Mouse (Mus musculus): ENCODE results near the gene Samd9l.
"Not testable (repeated sequence)": the region's sequence is repeated elsewhere in the genome, so short reads cannot be mapped to it uniquely, and the experiment has no call there.

DNA sequence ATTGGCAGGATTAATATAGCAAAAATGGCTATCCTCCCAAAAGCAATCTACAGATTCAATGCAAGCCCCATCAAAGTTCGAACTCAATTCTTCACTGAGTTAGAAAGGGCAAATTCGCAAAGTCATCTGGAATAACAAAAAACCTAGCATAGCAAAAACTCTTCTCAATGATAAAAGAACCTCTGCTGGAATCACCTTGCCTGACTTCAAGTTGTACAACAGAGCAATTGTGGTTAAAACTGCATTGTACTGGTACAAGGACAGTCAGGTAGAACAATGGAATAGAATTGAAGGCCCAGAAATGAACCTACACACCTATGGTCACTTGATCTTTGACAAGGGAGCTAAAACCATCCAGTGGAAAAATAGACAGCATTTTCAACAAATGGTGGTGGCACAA, 31.6 kb upstream of the Samd9l start:
- TF ChIP-seq POLR2A (IDR thresholded peaks at IDR 0.05; ENCODE audit: insufficient read depth, low read length); CTCF (IDR thresholded peaks at IDR 0.05; ENCODE audit: low read depth, low read length); EP300 (IDR thresholded peaks at IDR 0.05; ENCODE audit: insufficient read depth, low read depth, low read length): not testable (repeated sequence)

Measured in ES-Bruce4 (cell line).